Mouse (Mus musculus) heart, embryonic 12.5 days (tissue): ENCODE data around the gene Adm2. TPM values are rescaled to one million over a fixed set of nuclear protein-coding genes. Genes with fewer than 3 reads are reported as not detected.

Experiments
- microRNA-seq: library from miRNA; unstranded; fragments of <30 nt; microRNA quantifications from one replicate; pipeline ENCODE4, GENCODE M21; 2017
- polyA plus RNA-seq: library from polyadenylated mRNA; unstranded; fragments of >200 nt; fragmentation: Nextera tagmentation; extraction: Ambion mirVana; gene quantifications from 2 replicates; pipeline ENCODE4 v1.2.1, GENCODE M21; 2016

Gene Adm2
- polyA plus RNA-seq, 1 experiment from 2014 or later = 1.0 TPM

Small RNAs within 50 kb of the gene (microRNA-seq; reads per million reads assigned to microRNA genes)
- gene Mir6959 = not detected

Other genes starting within 250 kb of the Adm2 start
- gene Trabd, start 247.6 kb upstream of the Adm2 start, polyA plus RNA-seq = 51.7 and 53.5 TPM in 2 replicates
- 12.4 and 12.6 TPM in 2 replicates for gene Selenoo, start 233.6 kb upstream of the Adm2 start, polyA plus RNA-seq
- 13.7 and 15.8 TPM in 2 replicates for gene Tubgcp6, start 199.6 kb upstream of the Adm2 start, polyA plus RNA-seq
- gene Hdac10, start 194.0 kb upstream of the Adm2 start, polyA plus RNA-seq = 12.7 and 13.4 TPM in 2 replicates
- gene Mapk12, start 182.0 kb upstream of the Adm2 start, polyA plus RNA-seq = 19.9 and 20.1 TPM in 2 replicates
- gene Mapk11, start 173.1 kb upstream of the Adm2 start, polyA plus RNA-seq = 3.7 and 4.6 TPM in 2 replicates
- gene Plxnb2, start 141.9 kb upstream of the Adm2 start, polyA plus RNA-seq = 124 and 130 TPM in 2 replicates
- gene Dennd6b, start 126.2 kb upstream of the Adm2 start, polyA plus RNA-seq = 19.9 and 20.2 TPM in 2 replicates
- 21.0 and 25.9 TPM in 2 replicates for gene Ppp6r2, start 111.2 kb upstream of the Adm2 start, polyA plus RNA-seq
- gene Sbf1, start 7.4 kb upstream of the Adm2 start, polyA plus RNA-seq = 45.0 and 46.3 TPM in 2 replicates
- gene Miox, start 11.7 kb downstream of the Adm2 start, polyA plus RNA-seq = not detected in 2 replicates
- 46.9 and 49.4 TPM in 2 replicates for gene Lmf2, start 32.9 kb downstream of the Adm2 start, polyA plus RNA-seq
- 112 and 116 TPM in 2 replicates for gene Ncaph2, start 33.0 kb downstream of the Adm2 start, polyA plus RNA-seq
- gene Sco2, start 51.1 kb downstream of the Adm2 start, polyA plus RNA-seq = 5.6 TPM in 2 replicates
- 1.3 and 1.6 TPM in 2 replicates for gene Tymp, start 54.3 kb downstream of the Adm2 start, polyA plus RNA-seq
- gene Odf3b, start 56.6 kb downstream of the Adm2 start, polyA plus RNA-seq = 0.27 and 0.44 TPM in 2 replicates
- 0.09 TPM in 1 of 2 replicates, not detected in the other for gene Klhdc7b, start 62.2 kb downstream of the Adm2 start, polyA plus RNA-seq
- gene Syce3, start 87.8 kb downstream of the Adm2 start, polyA plus RNA-seq = not detected in 2 replicates
- 138 and 149 TPM in 2 replicates for gene Cpt1b, start 103.1 kb downstream of the Adm2 start, polyA plus RNA-seq
- 2.9 and 3.4 TPM in 2 replicates for gene C730034F03Rik, start 106.9 kb downstream of the Adm2 start, polyA plus RNA-seq
- 0.59 and 0.68 TPM in 2 replicates for gene Gm44502, start 107.0 kb downstream of the Adm2 start, polyA plus RNA-seq
- 59.6 and 67.0 TPM in 2 replicates for gene Chkb, start 107.2 kb downstream of the Adm2 start, polyA plus RNA-seq
- gene Mapk8ip2, start 131.2 kb downstream of the Adm2 start, polyA plus RNA-seq = 0.36 and 0.49 TPM in 2 replicates
- 14.9 and 15.0 TPM in 2 replicates for gene Arsa, start 154.7 kb downstream of the Adm2 start, polyA plus RNA-seq
- 2.9 and 3.0 TPM in 2 replicates for gene Shank3, start 176.9 kb downstream of the Adm2 start, polyA plus RNA-seq
- gene Acr, start 245.6 kb downstream of the Adm2 start, polyA plus RNA-seq = 0.29 and 0.42 TPM in 2 replicates